Mouse (Mus musculus) kidney, postnatal 0 days (tissue): ENCODE data around the gene Adamts15. TPM values are rescaled to one million over a fixed set of nuclear protein-coding genes. Genes with fewer than 3 reads are reported as not detected.

ENCODE experiments used
- ATAC-seq: fragments of 200-750 bp; cut with Nextera tagmentation; replicated peaks from 2 replicates; pipeline ENCODE4 v1.8.0; 2017; ENCODE audit warnings: low read depth, moderate number of reproducible peaks, moderate TSS enrichment, moderate library complexity; ENCODE audit not compliant: low FRiP score
- DNase-seq: peaks from one replicate; pipeline ENCODE4 v3.0.0-alpha.2; 2016; ENCODE audit warnings: low spot score
- H3K27ac ChIP-seq: fragments of 300-500 bp; sonication (generic); 2 replicates; pipeline ENCODE4 v1.5.1; 2014; ENCODE audit warnings: mild to moderate bottlenecking
- H3K27me3 ChIP-seq: fragments of 300-500 bp; sonication (generic); 2 replicates; pipeline ENCODE4 v1.6.1; 2014; ENCODE audit warnings: low read length, mixed read lengths; ENCODE audit not compliant: insufficient read depth
- H3K36me3 ChIP-seq: fragments of 300-500 bp; sonication (generic); 2 replicates; pipeline ENCODE4 v1.6.1; 2014; ENCODE audit warnings: low read length, mixed read lengths; ENCODE audit not compliant: insufficient read depth
- H3K4me1 ChIP-seq: fragments of 300-500 bp; sonication (generic); replicated peaks from 2 replicates; pipeline ENCODE4 v1.6.1; 2014; ENCODE audit warnings: antibody characterized with exemption, low read length, mixed read lengths; ENCODE audit not compliant: insufficient read depth
- H3K4me2 ChIP-seq: fragments of 300-500 bp; sonication (generic); 2 replicates; pipeline ENCODE4 v1.6.1; 2014; ENCODE audit warnings: mild to moderate bottlenecking, low read length, moderate library complexity, mixed read lengths
- H3K4me3 ChIP-seq: fragments of 300-500 bp; sonication (generic); replicated peaks from 2 replicates; pipeline ENCODE4 v1.5.1; 2014; ENCODE audit warnings: low read depth, low read length
- H3K9ac ChIP-seq: fragments of 300-500 bp; sonication (generic); 2 replicates; pipeline ENCODE4 v1.6.1; 2014; ENCODE audit warnings: low read depth, low read length
- H3K9me3 ChIP-seq: fragments of 300-500 bp; sonication (generic); replicated peaks from 2 replicates; pipeline ENCODE4 v1.6.1; 2016; ENCODE audit warnings: low read length, inconsistent platforms, mixed read lengths
- CTCF ChIP-seq: IDR thresholded peaks from 2 replicates; pipeline ENCODE4 v1.5.1; 2016; ENCODE audit warnings: antibody characterized with exemption, low read depth, mild to moderate bottlenecking, moderate library complexity
- WGBS: fragments of 180-500 bp; shearing (Covaris S2); extraction: QIAGEN DNeasy Blood & Tissue Kit; methylation state at CpG from one replicate; pipeline ENCODE4 v1.1.7; 2014; 5-methylcytosine and 5-hydroxymethylcytosine counted together
- polyA plus RNA-seq: library from polyadenylated mRNA; unstranded; fragments of >200 nt; fragmentation: Nextera tagmentation; extraction: Ambion mirVana; gene quantifications from 2 replicates; pipeline ENCODE4 v1.2.1, GENCODE M21; 2015

The Adamts15 gene
- polyA plus RNA-seq, 1 experiment from 2014 or later: 4.9 TPM

DNA sequence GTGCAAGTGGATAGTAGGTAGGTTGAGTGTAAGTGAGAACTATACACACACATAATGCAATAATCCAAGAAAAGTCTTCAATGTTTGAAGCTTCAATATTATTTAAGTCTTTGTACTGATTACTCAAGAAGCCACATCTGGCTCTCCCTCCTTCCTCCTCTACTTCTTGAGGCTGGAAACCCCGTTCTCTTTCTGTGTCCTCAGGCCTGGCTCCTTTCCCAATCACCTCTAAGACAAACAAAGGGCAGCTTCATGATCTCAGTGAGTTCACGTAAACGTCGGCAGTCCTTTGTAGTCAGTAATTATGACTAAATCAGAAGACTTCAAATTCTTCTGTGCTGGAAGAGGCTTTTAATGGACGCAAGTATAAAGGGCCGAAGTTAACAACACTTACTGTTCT lies 12.6 kb upstream of the Adamts15 start:
- no peak overlapping the region for H3K9ac ChIP-seq
- no peak overlapping the region for H3K27ac ChIP-seq
- H3K4me1 ChIP-seq: no peaks in the 10 kb centered on the region
- 45% methylated on average over 6 of the region's 6 CpGs for WGBS
- DNase-seq (no peak), ATAC-seq (no peak)
- H3K4me3 ChIP-seq: no peak overlapping the region
- TF ChIP-seq CTCF: no peak
- H3K9me3 ChIP-seq: no peaks in the 10 kb centered on the region
- H3K4me2 ChIP-seq: no peak overlapping the region
- no peaks in the 10 kb centered on the region for H3K27me3 ChIP-seq
- H3K36me3 ChIP-seq: no peaks in the 10 kb centered on the region

DNA sequence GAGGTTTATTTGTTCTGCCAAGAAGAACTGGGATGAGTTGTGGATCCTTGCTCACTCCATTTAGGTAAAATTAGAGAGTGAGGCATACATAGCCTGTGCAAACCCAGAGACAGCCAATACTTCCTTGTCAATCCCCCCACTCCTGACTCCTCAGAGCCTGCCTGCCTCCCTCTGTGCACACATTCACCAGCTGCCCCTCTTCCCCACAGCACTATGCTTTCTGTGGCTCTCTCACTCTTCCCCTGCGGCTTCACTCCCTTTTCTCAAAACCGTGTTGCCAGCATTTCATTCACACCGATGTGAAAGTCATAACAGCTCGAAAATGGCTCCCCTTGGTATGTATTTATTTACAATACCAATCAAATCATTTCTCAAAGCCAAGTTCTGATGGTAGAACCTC lies 10.1 kb upstream of the Adamts15 start:
- WGBS: 78% methylated on average over 4 of the region's 4 CpGs
- no peak overlapping the region for H3K27ac ChIP-seq
- ATAC-seq: no peak
- TF ChIP-seq CTCF: no peak
- no peaks in the 10 kb centered on the region for H3K27me3 ChIP-seq
- no peak overlapping the region for H3K4me2 ChIP-seq
- no peak overlapping the region for H3K4me3 ChIP-seq
- no peaks in the 10 kb centered on the region for H3K36me3 ChIP-seq
- no peaks in the 10 kb centered on the region for H3K4me1 ChIP-seq
- no peak overlapping the region for H3K9ac ChIP-seq
- DNase-seq: no peak
- H3K9me3 ChIP-seq: no peaks in the 10 kb centered on the region

DNA sequence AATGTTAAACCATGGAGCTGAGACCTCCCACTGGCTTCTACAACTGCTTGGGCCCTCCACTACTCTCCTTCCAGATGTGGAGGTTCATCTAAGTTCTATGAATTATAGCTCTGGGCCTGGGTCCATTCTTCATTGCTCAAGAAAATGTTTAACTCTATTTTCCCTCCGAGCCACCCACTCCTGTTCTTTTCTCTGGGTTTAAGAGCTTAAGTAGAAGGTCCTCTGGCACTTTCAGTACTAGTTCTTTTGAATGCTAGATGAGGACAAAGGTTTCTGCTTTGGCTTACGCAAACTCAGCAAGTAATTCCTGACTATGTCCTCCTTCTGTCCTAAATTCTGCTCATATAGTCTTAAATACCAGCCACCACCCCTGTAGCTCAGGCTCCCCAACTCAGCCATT lies 6.5 kb upstream of the Adamts15 start:
- TF ChIP-seq CTCF: no peak
- no peak overlapping the region for H3K4me3 ChIP-seq
- no peak for DNase-seq
- no peaks in the 10 kb centered on the region for H3K4me1 ChIP-seq
- no peak for ATAC-seq
- H3K27ac ChIP-seq: no peak overlapping the region
- H3K9me3 ChIP-seq: no peaks in the 10 kb centered on the region
- no peak overlapping the region for H3K4me2 ChIP-seq
- 84% methylated on average over 2 of the region's 2 CpGs for WGBS
- H3K9ac ChIP-seq: no peak overlapping the region
- H3K36me3 ChIP-seq: no peaks in the 10 kb centered on the region
- no peaks in the 10 kb centered on the region for H3K27me3 ChIP-seq

DNA sequence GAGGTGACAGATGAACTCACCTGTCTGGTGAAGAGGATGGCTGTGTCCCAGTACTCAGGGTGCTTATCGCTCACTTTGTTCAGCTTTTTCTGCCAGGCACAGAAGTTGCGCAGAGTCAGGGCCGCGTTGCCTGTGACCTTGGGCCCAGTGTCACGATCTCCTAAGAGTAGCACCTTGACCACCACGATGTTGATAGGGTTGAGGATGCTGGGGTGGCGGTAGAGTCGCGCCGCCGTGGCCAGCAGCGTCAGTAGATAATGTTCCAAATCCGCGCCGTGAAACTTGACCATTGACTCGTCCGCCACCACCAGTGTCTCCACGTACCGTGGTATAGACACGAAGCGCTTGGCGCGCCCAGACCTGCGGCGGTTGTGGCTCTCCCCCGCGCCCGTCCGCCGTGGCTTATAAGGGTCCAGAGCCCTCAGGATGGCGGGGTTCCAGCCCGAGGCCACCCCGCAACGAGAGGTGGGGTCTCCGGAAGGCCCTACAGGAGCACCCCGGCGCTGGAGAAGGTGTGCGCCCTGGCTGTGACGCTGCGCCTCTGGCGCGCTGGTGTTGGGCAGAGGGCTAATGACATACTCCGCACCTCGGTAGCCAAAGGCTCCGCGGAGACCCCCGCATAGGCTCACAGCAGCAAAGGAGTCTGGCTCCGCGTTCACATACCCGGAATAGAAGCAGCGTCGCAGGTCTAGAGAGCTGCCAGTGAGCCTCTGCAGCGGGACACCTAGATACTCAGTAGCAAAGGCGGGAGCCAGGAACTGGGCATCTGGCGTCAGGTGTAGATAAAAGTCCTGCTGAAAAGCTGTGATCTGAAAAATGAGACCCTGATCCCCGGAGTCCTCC lies 770 bp downstream of the Adamts15 start:
- ATAC-seq (peak; percentile 30; the same call in 1 of the 2 replicates), DNase-seq (no peak)
- H3K27me3 ChIP-seq: peaks cover 9% of the 10 kb centered on the region; the same call in 1 of the 2 replicates
- H3K27ac ChIP-seq: 0 out of 2 replicates have a peak overlapping the region, but pooled peaks have one; percentile 13
- peak overlapping the region; percentile 55 for H3K4me3 ChIP-seq
- no peaks in the 10 kb centered on the region for H3K9me3 ChIP-seq
- H3K4me2 ChIP-seq: peak overlapping the region; percentile 86
- H3K36me3 ChIP-seq: no peaks in the 10 kb centered on the region
- peak overlapping the region; percentile 59 for H3K9ac ChIP-seq
- H3K4me1 ChIP-seq: peaks cover 12% of the 10 kb centered on the region
- 6% methylated on average over 56 of the region's 56 CpGs for WGBS
- TF ChIP-seq CTCF: no peak

DNA sequence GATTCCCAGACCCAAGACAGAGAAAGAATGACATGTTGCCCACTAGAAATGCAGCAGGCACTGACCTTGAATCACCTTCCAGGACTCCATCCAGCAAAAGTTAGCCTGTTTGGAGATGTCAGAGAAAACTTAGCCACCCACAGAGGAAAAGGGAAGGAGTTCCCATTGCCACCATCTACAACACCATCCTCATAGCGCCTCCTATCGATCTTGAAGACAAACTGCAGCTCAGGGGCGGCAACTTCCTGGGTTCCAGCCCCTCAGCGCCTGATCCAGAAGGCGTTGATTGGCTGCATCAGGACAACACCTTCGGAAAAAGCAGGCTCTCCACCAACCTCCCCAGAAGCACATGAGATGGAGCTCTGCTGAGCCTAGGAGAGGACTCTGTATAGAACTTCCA lies 1.5 kb downstream of the Adamts15 start:
- no peak overlapping the region for H3K27ac ChIP-seq
- H3K36me3 ChIP-seq: no peaks in the 10 kb centered on the region
- DNase-seq: peak; percentile 58
- no peak for ATAC-seq
- 34% methylated on average over 6 of the region's 6 CpGs for WGBS
- peaks cover 13% of the 10 kb centered on the region for H3K4me1 ChIP-seq
- H3K4me2 ChIP-seq: peak overlapping the region; percentile 86
- TF ChIP-seq CTCF: peak; percentile 62
- no peak overlapping the region for H3K4me3 ChIP-seq
- peaks cover 9% of the 10 kb centered on the region; the same call in 1 of the 2 replicates for H3K27me3 ChIP-seq
- H3K9ac ChIP-seq: no peak overlapping the region
- H3K9me3 ChIP-seq: no peaks in the 10 kb centered on the region

DNA sequence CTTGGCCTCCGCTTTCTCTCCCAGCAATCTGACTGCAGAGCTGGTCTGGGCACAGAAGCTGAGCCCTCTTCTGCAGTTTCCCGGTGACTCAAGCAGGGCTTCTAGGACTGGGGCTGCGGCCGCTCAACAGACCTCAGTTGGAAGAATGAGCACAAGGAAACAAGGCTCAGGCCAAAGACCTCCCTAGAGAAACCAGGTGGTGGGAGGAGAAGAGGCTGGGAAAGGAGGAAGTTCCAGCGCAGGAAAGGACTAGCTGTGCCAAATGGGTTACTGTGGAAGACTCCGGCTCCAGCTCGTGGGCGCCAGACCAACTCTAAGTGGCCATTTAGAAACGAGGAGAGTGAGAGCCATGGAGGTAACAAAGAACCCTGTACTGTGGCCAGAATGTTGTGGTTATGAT lies 2.6 kb downstream of the Adamts15 start:
- H3K9me3 ChIP-seq: no peaks in the 10 kb centered on the region
- peaks cover 13% of the 10 kb centered on the region for H3K4me1 ChIP-seq
- peak overlapping the region; percentile 8; the same call in 1 of the 2 replicates for H3K27ac ChIP-seq
- no peaks in the 10 kb centered on the region for H3K36me3 ChIP-seq
- H3K9ac ChIP-seq: no peak overlapping the region
- peaks cover 9% of the 10 kb centered on the region; the same call in 1 of the 2 replicates for H3K27me3 ChIP-seq
- TF ChIP-seq CTCF: no peak
- no peak for DNase-seq
- H3K4me3 ChIP-seq: no peak overlapping the region
- ATAC-seq: no peak
- 70% methylated on average over 9 of the region's 9 CpGs for WGBS
- peak overlapping the region; percentile 86; the same call in 1 of the 2 replicates for H3K4me2 ChIP-seq
